ENCODE assay signal across 12 mouse cellular contexts in the genomic region with DNA sequence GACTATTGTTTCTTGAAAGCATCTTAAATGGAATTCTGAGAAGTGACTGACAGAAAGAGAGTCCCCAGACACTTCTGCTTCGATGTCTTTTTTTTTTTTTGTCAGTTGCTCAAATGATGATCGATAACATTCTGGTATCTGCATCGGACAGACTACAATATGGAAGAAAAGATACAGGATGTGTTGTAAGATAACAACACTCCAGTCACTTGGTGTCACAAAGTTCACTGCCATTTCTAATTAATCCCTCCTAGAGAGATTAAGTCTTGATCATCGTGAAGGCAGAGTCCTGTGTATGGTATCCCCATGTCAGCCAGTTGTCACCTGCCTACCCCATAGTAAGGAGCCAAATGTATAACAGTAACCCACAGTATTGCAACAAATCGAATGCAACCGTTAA.
"Had no signal": no experiment of that assay in that cellular context is flagged by ENCODE, and none has a peak within 500 bp of the region (broad histone marks: within the 10 kb centered on the region; RNA-seq: fewer than 3 reads in every experiment).

No protein-coding gene starts in this region.

- H3K27me3 ChIP-seq: limb, embryonic 15.5 days; midbrain, embryonic 15.5 days; neural tube, embryonic 13.5 days had no signal

- H3K4me2 ChIP-seq: limb, embryonic 15.5 days; midbrain, embryonic 15.5 days; neural tube, embryonic 13.5 days had no signal

- H3K4me3 ChIP-seq: left cerebral cortex, adult 2 months; limb, embryonic 15.5 days; midbrain, embryonic 15.5 days; neural tube, embryonic 13.5 days had no signal

- H3K9ac ChIP-seq: limb, embryonic 15.5 days; midbrain, embryonic 15.5 days; neural tube, embryonic 13.5 days had no signal

- H3K36me3 ChIP-seq: limb, embryonic 15.5 days; midbrain, embryonic 15.5 days; neural tube, embryonic 13.5 days had no signal

- H3K27ac ChIP-seq: left cerebral cortex, adult 2 months; limb, embryonic 15.5 days; midbrain, embryonic 15.5 days; neural tube, embryonic 13.5 days had no signal

- ATAC-seq: midbrain, embryonic 15.5 days had no signal

- H3K4me1 ChIP-seq: limb, embryonic 15.5 days; neural tube, embryonic 13.5 days had no signal

- DNase-seq: kidney, adult 2 months; kidney, postnatal 25 days; lung, adult 18-20 months; retina, postnatal 1 day; right cerebral cortex, postnatal 4 days; spleen, adult 18-20 months; thymus, adult 18-20 months; thymus, postnatal 14 days had no signal

- H3K9me3 ChIP-seq: limb, embryonic 15.5 days; midbrain, embryonic 15.5 days; neural tube, embryonic 13.5 days had no signal
